Mouse (Mus musculus) embryonic facial prominence, embryonic 14.5 days (tissue): ENCODE data around the gene Gm20820. TPM values are rescaled to one million over a fixed set of nuclear protein-coding genes. Genes with fewer than 3 reads are reported as not detected.
"Not testable (repeated sequence)": the region's sequence is repeated elsewhere in the genome, so short reads cannot be mapped to it uniquely, and the experiment has no call there.

Experiments
- ATAC-seq: fragments of 200-750 bp; cut with Nextera tagmentation; 2 replicates; pipeline ENCODE4 v1.8.0; 2017; ENCODE audit warnings: low read depth, moderate number of reproducible peaks, moderate TSS enrichment
- DNase-seq: peaks from one replicate; pipeline ENCODE4 v3.0.0-alpha.2; 2015; ENCODE audit warnings: low spot score
- H3K27ac ChIP-seq: fragments of 300-500 bp; sonication (generic); replicated peaks from 2 replicates; pipeline ENCODE4 v1.5.1; 2014; ENCODE audit warnings: low read depth, mild to moderate bottlenecking, low read length, moderate library complexity
- H3K27me3 ChIP-seq: fragments of 300-500 bp; sonication (generic); replicated peaks from 2 replicates; pipeline ENCODE4 v1.6.1; 2014; ENCODE audit warnings: low read length; ENCODE audit not compliant: control insufficient read depth, insufficient read depth
- H3K36me3 ChIP-seq: fragments of 300-500 bp; sonication (generic); 2 replicates; pipeline ENCODE4 v1.6.1; 2014; ENCODE audit warnings: low read length, mixed read lengths; ENCODE audit not compliant: control insufficient read depth, insufficient read depth
- H3K4me1 ChIP-seq: fragments of 300-500 bp; sonication (generic); 2 replicates; pipeline ENCODE4 v1.6.1; 2014; ENCODE audit warnings: antibody characterized with exemption, low read length; ENCODE audit not compliant: control insufficient read depth, insufficient read depth
- H3K4me2 ChIP-seq: fragments of 300-500 bp; sonication (generic); 2 replicates; pipeline ENCODE4 v1.6.1; 2014; ENCODE audit warnings: low read depth, mild to moderate bottlenecking, low read length, moderate library complexity, mixed read lengths
- H3K4me3 ChIP-seq: fragments of 300-500 bp; sonication (generic); 2 replicates; pipeline ENCODE4 v1.5.1; 2014; ENCODE audit warnings: low read depth, mild to moderate bottlenecking, low read length
- H3K9ac ChIP-seq: fragments of 300-500 bp; sonication (generic); 2 replicates; pipeline ENCODE4 v1.6.1; 2014; ENCODE audit warnings: low read depth, mild to moderate bottlenecking, low read length, moderate library complexity, mixed read lengths
- H3K9me3 ChIP-seq: fragments of 300-500 bp; sonication (generic); 2 replicates; pipeline ENCODE4 v1.6.1; 2016; ENCODE audit warnings: low read length; ENCODE audit not compliant: control insufficient read depth
- WGBS: fragments of 180-500 bp; shearing (Covaris S2); extraction: QIAGEN DNeasy Blood & Tissue Kit; methylation state at CpG from one replicate; pipeline ENCODE4 v1.1.7; 2014; 5-methylcytosine and 5-hydroxymethylcytosine counted together
- polyA plus RNA-seq: library from polyadenylated mRNA; unstranded; fragments of >200 nt; fragmentation: Nextera tagmentation; extraction: Ambion mirVana; gene quantifications from 2 replicates; pipeline ENCODE4 v1.2.1, GENCODE M21; 2014

Gm20820 gene
- not detected in 2 replicates for polyA plus RNA-seq

DNA sequence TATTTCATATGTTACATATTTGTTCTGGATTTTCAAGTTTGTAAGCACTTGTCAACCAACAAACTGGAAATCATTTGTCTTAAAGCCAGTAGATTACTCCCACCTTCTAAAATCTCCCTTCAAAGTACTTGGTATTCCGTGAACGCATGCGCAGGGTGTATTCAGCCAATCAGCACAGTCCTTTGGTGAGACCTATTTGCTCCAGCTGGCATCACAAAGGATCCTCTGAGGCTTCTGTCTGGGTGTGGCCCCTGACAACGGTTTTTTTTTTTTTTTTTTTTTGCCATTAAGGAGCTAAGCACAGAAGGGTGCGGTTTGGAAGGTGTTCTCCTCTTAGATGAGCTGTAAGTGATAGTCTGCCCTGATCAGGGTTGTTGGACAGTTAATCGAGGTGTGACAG lies at the start of gene Gm20820:
Gene Gm20820 (plus strand): TSS at position 301 of the 400 bp plus-strand sequence.
- not testable (repeated sequence) for H3K27ac ChIP-seq, H3K36me3 ChIP-seq, H3K9ac ChIP-seq, H3K4me3 ChIP-seq, H3K4me2 ChIP-seq, H3K9me3 ChIP-seq, H3K4me1 ChIP-seq, ATAC-seq, DNase-seq, H3K27me3 ChIP-seq
- WGBS, result no CpG with 5 or more reads among the region's 6 CpGs
